Mouse (Mus musculus): Measurements from ENCODE around the gene Hic2. TPM values are rescaled to one million over a fixed set of nuclear protein-coding genes. Genes with fewer than 3 reads are reported as not detected.
"Not testable (repeated sequence)": the region's sequence is repeated elsewhere in the genome, so short reads cannot be mapped to it uniquely, and the experiment has no call there.

The Hic2 gene
- polyA plus RNA-seq (2017; shearing (Covaris generic)), result 1 to 10 TPM in 1 of 3 experiments, under 1 TPM in 2; 0.72 to 1.8 (median 0.83) TPM

DNA sequence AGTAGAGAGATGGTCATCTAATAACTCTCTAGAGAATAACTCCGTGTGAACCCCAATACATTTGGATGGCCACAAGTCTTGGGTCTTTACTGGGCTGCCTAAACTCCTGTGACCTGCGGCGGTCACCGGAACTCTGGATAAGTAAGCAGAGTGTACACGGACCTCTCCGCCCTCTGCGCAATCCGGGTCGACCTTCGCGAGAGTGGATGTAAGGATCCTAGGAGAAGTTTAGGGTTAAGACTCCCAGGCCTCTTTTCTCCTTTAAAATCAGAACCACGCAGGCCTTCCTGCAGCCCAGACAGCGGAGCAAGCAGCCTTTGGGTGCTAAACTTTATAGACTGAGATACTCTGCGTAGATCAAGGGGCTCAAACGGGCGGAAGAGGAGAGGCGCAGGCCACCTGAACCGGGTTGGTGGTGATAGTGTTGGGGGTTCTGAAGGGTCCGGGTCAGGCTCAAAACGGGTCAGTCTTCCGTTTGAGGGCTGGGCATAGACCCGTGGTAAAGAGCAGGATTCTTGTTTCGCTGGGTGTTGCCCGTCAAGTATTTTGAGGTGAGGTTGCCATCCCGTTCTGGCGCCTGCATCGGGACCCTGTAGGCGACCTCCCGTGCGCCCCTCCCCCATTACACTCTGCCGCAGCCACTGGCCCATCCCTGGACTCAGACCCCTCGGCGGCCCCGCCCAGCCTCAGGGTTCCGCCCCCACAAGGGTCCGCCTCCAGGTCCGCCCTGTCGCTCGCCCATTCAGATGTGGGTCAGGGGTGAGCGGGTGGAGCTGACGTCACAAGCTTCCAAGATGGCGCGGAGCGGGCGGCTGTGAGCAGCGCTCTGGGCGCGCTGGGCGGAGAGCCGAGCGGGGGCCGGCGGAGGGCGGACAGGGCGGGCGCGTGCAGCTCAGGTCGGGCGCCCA, at the start of gene Hic2:
Gene Hic2, plus strand, starts transcription at position 779 of the 908 bp plus-strand sequence.
- ATAC-seq, result peak; percentile 93

DNA sequence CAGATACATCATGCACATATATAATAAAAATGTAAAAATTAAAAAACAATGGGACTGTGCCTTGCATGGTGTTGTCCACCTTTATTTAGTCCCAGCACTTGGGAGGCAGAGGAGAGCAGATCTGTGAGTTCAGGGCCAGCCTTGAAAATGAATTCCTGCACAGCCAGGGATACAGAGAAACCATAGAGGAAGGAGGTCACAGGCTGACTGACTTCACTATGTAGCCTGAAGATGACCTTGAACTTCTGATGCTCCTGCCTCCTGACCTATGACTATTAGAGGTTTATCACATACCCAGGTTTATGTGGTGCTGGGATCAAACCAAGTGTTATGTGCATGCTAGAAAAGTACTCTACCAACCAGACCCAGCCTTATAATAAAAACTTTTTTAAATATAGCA, 47.9 kb upstream of the Hic2 start:
- ATAC-seq, result no peak

- ATAC-seq, result no peak
Observed at GRCm38 (mm10) chr16:17193823-17194222, 39.5 kb upstream of the Hic2 start.

GRCm38 (mm10) chr16:17200121-17200952, 33.0 kb upstream of the Hic2 start:
- ATAC-seq, result peak; percentile 18

GRCm38 (mm10) chr16:17200953-17201707, 32.2 kb upstream of the Hic2 start:
- ATAC-seq, result peak; percentile 82

DNA sequence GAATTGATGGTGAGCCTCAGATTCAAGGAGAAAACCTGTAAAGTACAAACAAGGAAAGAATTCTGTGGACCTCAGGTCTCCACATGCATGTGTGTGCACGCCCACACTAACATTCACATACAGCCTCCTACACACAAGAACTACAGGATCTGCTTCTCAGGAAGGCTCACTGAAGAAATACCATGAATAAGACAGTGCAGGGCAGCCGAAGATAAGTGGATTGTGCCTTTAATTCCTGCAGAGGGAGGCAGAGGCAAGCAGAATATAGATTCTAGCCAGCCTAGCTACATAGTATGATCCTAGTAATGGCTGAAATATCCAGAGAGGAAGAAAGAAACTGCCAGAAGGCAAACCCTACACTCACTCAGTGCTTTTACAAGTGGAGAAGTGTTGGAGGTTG, 31.4 kb upstream of the Hic2 start:
- no peak for ATAC-seq

DNA sequence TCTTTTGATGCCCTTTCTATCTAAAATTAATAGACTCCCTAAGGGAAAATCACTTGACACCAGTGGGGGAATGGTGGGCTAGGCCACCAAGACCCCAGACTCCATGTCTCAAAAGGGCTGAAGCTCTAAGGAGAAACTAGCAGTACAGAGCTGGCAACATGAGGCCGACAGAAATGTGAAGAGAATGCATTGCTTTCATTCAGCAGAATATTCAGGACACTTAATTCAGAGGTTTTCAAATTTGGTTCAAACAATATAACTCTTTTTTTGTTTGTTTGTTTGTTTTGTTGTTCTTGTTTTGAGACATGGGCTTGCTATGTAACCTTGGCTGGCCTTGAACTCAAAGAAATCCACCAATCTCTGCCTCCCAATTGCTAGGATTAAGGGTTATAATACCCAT, 30.8 kb upstream of the Hic2 start, which contains the start of gene Ube2l3:
Gene Ube2l3, minus strand, starts transcription at position 101 of the 400 bp plus-strand sequence.
- ATAC-seq, result no peak

DNA sequence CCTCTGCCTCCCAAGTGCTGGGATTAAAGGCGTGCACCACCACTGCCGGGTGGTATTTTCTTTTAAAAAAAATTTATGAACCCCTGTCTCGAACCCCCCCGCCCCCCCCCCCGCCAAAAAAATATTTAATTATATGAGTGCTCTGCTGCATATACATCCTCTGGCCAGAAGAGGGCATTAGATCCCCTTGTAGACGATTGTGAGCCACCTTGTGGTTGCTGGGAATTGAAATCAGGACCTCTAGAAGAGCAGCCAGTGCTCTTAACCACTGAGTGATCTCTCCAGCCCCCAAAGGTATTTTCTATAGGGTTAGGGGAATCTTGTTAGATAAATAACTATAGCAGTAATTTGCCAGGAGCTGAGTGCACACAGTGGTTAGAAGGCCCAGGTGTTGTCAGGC, 28.4 kb upstream of the Hic2 start:
- peak; percentile 19 for ATAC-seq

- peak; percentile 75 for ATAC-seq
Observed at GRCm38 (mm10) chr16:17208389-17209361, 24.7 kb upstream of the Hic2 start, which contains the start of gene Rimbp3. TSS of gene Rimbp3 (plus strand) at chr16:17208603.

DNA sequence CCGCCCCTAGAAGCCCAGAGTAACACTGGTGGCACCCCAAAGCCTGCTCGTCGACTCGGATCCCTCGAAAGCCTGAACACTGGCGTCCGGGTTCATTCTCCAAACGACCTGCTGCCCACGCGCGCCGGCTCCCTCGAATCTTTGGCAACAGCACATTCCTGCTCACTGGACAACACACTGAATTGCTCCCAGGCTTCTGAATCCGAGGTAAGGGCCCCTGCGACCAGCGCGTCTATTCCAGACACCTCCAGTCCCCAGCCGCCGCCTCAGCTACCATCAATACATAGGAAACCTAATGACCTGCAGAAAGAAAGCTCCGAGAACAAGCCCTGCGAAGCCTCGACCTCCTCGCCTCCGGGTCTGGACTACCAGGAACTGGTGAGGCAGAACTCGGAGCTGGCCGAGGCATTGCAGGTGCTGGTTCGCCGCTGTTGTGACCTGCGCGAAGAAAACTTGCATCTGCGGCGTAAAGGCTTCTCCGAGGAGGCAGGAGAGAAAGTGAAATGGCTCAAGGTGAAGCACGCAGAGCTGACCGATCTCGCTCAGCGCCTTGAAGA, 23.9 kb upstream of the Hic2 start:
- ATAC-seq, result no peak

DNA sequence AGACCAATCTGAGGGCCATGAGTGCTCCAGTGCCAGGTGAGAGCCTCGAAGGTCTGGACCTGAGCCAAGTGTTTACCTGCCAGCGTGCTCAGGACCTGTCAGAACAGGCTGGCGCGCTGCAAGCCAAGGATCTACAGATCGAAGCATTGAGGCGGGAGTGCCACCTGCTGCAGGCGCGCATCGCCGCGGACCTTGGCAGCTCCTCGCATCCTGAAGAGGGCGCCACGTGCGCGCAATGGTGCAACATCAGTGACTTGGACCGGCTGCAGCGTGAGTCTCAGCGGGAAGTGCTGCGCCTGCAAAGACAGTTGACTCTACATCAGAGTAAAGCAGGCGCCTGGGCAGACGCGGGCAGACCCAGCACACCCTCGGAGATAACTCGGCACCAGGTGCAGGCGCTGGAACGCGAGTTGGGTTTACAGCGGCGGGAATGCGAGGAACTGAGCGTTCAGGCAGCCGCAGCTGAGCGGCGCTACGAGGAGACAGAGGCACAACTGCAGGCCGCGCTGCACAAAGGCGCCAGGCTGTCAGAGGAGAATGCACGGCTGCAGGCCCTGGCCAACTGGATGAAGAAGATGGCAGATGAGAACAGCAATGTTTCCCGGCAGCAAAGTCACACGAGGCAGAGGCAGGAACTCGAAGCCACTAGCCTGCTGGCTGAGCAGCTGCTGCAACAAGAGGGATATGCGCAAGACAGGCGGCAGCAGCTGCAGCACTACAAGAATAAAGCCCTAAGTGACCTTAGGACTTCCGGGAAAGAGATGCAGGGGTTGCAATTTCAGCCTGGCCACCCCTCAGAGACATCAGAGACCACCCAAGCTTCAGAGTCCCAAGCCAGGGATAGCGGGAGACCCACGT, 23.2 kb upstream of the Hic2 start:
- ATAC-seq, result peak; percentile 82

DNA sequence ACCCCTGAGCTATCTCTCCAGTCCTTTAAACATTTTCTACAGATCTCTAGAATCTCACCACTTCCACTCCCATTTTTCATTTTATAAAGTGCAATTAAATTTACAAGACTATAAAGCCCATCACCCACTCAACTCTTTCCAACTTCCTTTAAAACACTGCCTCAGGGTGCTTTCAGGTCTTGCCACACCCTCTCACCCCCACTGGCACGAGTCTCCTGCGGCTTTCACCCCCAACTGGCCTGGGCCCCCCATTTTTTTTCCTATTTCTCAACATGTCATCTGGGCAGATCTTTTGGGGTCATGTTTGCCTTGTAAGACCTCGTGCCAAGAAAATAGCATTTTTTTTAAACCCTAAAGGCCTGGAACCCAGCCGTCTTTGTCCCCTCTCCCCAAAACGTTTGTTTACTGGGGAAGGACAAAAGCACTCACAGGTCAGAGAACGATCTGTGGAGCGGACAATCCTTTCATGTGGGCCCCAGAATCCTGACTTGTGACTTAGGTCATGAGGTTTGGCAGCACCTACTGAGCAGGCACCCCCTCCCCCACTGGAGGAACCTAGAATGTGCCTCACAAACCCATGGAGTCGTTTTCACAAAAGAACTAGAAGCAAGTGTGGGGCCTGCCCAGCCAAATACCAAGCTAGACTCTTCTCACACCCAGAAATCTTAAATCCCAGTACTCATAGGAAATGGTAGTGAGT, 16.3 kb upstream of the Hic2 start:
- no peak for ATAC-seq

GRCm38 (mm10) chr16:17220127-17220733, 13.1 kb upstream of the Hic2 start:
- ATAC-seq, result no peak

DNA sequence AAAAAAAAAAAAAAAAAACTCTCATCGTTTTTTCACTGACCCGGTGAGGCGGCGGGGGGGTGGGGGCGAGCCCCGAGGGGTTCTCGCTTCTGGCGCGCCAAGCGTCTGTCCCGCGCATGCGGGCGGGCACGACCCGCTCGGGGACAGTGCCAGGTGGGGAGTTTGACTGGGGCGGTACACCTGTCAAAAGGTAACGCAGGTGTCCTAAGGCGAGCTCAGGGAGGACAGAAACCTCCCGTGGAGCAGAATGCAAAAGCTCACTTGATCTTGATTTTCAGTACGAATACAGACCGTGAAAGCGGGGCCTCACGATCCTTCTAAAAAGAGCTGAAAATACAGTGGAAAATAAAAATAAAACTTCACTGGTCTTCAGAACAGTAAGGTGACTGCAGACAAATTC, 11.2 kb upstream of the Hic2 start:
- ATAC-seq, result peak; percentile 100

- ATAC-seq, result no peak
Observed at GRCm38 (mm10) chr16:17225584-17225983, 7.8 kb upstream of the Hic2 start.

- no peak for ATAC-seq
Observed at GRCm38 (mm10) chr16:17226496-17226895, 6.9 kb upstream of the Hic2 start.

- not testable (repeated sequence) for ATAC-seq
Observed at GRCm38 (mm10) chr16:17231523-17231922, 1.8 kb upstream of the Hic2 start.

GRCm38 (mm10) chr16:17233702-17234498, 528 bp downstream of the Hic2 start:
- peak; percentile 30 for ATAC-seq
